Mouse (Mus musculus) thymus, postnatal 10 days (tissue): ENCODE measurements around the gene Ambra1.

Experiments used
- DNase-seq, 2 experiments: peaks; one replicate each; pipeline ENCODE4 v3.0.0; 2021; ENCODE audit warnings: low spot score in 2 of 2

Gene Ambra1

DNA sequence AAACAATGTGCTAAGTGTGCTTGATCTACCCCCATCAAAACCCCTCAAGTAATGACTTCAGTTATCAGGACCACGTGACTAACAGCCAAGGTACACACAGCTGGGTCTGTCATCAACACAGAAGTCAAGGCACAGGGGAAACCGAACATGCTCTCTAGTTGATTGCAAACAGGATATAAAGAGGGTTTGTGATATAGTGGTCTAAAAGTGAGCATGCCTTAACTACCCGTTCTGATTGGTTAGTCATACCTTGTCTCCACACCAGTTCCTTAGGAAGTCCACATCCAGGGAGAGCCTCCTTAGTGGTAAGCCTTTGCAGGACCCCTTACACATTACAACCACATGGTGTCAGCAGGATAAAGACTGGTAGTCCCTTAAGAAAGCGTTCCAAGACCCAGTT, 190.2 kb downstream of the Ambra1 start:
- DNase-seq, result no peak

DNA sequence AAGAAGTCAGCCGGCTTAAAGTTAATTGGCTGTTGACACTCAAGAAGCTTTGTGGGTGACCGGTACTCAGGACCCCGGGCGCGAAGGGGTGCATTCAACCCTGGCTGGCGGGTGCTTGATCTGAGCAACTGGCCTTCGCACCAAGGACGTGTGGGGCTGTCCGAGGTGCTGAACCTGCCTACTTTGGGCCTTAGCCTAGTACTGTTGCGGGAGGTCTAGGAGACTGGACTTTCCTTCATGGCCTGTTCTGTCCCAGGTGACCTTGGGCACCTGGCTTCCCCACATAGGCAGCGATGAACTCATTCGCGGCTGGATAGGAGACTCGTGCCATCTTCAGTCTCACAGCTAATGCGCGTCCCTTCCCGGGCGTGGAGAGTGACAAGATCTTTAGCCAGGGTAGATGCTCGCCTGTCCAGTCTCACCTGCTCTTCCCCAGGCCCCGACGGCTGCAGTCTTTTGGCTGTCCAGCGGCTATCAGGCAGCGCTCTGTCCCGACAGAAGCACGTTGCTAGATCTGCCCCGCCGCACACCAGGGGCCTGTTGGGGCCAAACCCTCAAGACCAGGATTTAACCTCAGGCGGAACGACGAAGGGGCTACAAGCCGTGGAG, 191.4 kb downstream of the Ambra1 start:
- peak; percentile 27 to 64 for DNase-seq

- DNase-seq, result peak; percentile 55 to 69
Observed at GRCm38 (mm10) chr2:91921790-91922570, 192.0 kb downstream of the Ambra1 start.

- DNase-seq, result no peak
Observed at GRCm38 (mm10) chr2:91922586-91923414, 192.9 kb downstream of the Ambra1 start.

DNA sequence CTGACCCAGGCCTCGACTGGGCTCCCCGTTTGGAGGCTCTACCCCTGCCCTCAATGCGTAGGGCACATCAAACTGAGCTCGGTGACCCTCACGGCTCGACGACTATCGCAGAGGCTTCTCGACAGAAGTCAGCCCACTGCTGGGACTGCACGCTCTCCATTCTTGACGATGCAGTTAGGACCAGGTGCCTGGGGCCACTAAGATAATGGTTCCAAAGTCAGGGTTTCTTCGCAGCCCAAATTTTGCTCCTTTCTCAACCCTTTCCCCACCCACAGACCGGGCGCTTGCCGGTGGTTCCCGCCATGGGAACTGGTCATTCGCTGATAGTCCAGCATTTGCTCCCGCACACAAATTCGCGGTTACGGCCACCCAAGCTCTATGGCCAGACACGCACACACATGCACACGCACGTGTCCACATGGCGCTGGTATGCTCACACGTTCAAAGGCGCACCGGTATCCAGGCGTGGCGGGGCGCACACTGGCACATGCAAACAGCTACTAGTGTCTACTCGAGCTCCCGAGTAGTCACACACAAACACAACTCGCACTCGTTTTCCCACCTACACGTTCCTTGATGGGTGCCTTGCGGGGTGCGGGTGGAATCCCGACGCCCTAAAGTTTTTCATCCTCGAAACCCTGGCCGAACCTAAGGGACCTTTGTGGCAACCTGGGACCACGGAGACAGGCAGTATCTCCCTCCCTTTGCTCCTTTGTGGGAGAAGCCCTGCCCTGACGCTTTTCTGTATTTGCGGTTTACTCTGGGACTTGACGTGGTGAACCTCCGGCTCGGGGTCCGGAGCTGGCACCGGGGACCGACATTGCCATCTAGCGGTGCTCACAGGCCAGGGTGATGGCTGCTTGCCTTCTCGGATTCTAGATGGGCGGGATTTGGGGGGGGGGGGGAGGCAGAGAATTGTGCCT, 193.7 kb downstream of the Ambra1 start:
- peak; percentile 49 to 70 for DNase-seq

DNA sequence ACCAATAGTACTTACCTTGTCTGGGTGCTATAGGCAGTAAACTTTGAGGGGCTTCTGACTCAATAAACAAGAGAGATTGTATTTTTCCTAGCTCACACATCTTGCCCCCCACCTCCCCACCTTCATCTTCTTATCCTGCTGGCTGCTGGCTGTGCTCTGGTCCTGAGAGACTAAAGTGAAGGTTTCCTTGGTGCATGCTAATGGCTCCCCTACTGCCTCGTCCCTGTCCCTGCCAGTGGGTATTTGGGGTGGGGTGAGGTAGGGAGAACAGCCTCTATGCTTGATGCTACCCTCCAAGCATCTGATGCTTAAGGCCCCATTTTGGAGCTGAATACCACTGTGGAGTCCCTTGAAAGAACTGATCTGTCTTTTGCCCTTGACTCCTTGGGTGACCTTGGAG, 194.8 kb downstream of the Ambra1 start:
- no peak for DNase-seq

DNA sequence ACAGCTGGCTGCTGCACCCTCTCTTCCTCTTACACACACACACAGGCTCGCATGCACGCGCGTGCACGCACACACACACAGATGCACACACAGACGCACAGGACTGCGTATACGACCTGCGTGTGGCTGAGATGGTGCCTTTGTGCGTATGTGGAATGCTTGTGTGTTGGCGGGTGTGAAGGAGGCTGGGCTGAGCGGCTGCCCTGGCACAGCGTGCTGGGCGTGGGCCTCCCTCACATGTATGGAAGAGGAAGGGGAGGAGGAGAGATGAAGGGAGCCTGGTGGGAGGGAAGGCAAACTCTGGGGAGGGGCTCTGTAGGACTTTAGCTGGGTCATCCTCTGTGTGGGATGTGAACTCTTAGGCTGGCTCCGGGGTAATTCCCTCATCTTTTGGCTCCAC, 195.5 kb downstream of the Ambra1 start:
- no peak for DNase-seq

- DNase-seq, result no peak
Observed at GRCm38 (mm10) chr2:91926949-91927348, 197.0 kb downstream of the Ambra1 start, which contains the start of gene Chrm4. Gene Chrm4 (plus strand): TSS chr2:91927249.

DNA sequence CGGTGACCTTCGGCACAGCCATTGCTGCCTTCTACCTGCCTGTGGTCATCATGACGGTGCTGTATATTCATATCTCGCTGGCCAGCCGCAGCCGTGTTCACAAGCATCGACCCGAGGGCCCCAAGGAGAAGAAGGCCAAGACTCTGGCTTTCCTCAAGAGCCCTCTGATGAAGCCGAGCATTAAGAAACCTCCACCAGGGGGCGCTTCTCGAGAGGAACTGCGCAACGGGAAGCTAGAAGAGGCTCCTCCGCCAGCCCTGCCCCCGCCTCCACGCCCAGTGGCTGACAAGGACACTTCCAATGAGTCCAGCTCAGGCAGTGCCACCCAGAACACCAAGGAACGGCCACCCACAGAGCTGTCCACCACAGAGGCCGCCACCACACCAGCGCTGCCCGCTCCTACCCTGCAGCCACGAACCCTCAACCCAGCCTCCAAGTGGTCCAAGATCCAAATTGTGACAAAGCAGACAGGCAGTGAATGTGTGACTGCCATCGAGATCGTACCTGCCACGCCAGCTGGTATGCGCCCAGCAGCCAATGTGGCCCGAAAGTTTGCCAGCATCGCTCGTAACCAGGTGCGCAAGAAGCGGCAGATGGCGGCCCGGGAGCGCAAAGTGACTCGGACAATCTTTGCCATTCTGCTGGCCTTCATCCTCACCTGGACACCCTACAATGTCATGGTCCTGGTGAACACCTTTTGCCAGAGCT, 198.0 kb downstream of the Ambra1 start:
- peak; percentile 64 to 88 for DNase-seq

DNA sequence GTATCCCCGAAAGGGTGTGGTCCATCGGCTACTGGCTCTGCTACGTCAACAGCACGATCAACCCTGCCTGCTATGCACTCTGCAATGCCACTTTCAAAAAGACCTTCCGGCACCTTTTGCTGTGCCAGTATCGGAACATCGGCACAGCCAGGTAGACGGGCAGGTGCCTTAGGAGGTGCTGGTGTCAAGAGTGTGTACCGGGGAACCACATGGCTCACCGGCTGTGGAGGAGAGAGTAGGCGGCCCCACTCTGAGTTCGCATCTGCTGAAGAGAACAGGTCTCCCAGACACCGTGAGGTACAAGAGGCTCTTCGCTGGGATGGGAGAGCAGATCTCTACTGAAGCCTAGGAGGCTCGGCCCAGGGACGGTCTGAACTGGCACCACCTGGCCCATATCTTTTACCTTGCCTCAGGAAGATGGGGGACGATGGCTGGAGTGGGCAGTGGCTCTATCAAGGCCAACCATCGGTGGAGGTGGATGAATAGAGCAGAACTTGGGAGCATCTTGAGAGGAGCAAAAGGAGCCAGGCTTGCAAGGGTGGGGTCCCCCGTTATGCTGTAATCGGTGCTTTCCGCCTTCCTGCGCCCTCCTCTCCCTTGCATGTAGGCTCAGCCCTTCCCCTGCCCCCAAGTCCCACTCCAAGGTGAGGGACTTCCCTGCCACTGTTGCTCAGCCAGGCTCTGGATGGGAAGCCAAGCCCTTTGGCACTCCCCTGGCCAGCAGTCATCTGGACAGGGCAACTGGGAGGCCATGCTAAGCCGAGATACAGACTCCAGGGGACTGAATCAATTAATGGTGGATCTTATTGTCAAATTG, 198.8 kb downstream of the Ambra1 start:
- no peak for DNase-seq

DNA sequence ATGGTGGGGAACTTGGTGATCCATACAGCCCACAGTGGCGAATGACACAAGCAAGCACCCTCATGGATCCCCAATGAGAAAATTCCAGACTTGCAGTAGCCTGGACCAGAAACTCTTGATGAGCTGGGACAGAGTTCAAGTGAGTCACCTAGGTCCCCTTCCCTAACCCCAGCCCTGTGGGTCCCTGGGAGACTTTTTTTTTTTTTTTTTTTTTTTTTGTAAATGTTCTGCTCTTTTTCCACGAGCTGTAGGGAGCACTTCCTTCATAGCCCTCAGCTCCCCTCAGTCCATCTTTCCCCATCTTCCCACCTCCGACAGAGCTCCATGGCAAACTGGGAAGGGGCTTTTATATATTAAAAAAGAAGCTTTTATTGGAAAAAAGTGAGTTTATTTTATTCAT, 199.5 kb downstream of the Ambra1 start:
- DNase-seq, result no peak

GRCm38 (mm10) chr2:91929936-91930335, 200.0 kb downstream of the Ambra1 start:
- DNase-seq, result peak in 1 of 2 experiments; percentile 72

GRCm38 (mm10) chr2:91930761-91931291, 200.9 kb downstream of the Ambra1 start:
- no peak for DNase-seq

GRCm38 (mm10) chr2:91931328-91932159, 201.6 kb downstream of the Ambra1 start:
- DNase-seq, result no peak

DNA sequence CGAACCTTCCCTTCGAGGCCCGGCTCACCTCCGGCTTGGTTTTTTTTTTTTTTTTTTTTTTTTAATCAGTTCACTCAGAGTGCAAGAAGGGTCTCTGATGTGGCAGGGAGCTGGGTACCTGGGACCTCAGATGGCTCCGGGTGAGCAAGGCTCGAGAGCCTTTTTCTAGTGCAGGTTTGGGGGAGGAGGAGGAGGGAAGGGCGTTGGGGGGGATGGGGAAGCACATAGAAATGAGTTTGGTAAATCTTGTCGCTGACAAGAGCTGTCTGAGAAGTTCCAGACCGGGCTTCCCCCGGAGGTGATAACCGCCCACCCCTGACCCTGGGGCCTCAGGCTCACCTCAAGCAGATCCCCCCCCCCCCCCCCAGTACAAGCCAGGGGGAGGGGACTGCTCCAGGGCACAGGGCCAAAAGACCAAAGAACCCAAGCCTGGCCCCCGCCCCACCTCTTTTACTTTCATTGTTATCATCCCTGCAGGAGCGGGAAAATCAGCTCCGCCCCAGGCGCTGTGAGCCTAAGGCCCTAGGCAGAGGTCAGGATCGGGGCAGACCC, 202.3 kb downstream of the Ambra1 start, which contains the start of gene Mdk:
TSS of gene Mdk (minus strand) at position 138 of the 552 bp plus-strand sequence.
- DNase-seq, result no peak

- no peak for DNase-seq
Observed at GRCm38 (mm10) chr2:91932737-91933350, 202.9 kb downstream of the Ambra1 start.

- DNase-seq, result no peak
Observed at GRCm38 (mm10) chr2:91933471-91933870, 203.5 kb downstream of the Ambra1 start.

DNA sequence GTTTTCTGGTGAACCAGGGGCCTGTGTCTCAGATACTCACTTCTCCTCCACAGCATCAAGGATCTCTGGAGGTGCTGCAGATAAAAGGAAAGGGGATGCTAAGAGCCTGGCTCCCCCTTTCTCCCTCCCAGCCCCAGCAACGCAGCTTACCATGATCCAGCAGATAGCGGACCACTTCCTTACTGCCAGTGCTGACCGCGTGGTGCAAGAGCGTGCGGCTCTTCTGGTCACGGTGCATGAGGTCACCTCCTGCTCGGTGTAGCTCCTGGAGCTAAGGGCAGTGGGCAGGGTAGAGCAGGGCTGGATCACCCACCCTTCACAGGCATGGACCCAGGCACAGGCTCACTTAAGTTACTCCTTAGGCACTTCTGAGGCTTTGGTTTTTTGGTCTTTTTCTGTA, 204.1 kb downstream of the Ambra1 start:
- DNase-seq, result no peak
